Mouse (Mus musculus) brain, embryonic 14.5 days (tissue): ENCODE measurements around the gene Prdm1.

Experiments
- CTCF ChIP-seq: fragments of 200-500 bp; IDR thresholded peaks from 2 replicates; pipeline ENCODE4 v1.5.1; 2012; ENCODE audit warnings: inconsistent platforms, mild to moderate bottlenecking, moderate library complexity, borderline replicate concordance; ENCODE audit not compliant: insufficient read depth, insufficient read length; ENCODE audit errors: extremely low read depth
- POLR2A ChIP-seq: fragments of 200-500 bp; IDR thresholded peaks from 2 replicates; pipeline ENCODE4 v1.6.1; 2012; ENCODE audit warnings: mild to moderate bottlenecking, inconsistent platforms, borderline replicate concordance; ENCODE audit not compliant: poor library complexity, insufficient read depth, insufficient read length, severe bottlenecking; ENCODE audit errors: extremely low read depth

DNA sequence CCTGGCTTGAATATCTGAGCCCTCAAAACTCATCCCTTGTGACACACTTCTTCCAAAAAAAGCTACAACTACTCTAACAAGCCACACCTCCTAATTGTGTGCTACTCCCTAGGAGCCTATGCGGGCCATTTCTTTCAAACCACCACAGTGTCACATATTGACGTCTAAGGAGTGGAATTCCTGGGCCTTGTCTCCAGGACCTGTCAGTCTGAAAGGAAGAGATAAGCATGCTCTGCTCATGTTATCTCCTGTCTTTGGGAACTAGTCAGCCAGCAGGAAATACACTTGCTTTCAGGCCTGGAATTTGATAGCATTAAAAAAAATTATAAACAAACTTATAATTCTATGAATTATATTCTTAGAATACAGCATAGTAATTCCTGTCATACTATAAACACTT, 27.0 kb upstream of the Prdm1 start:
- no peak for TF ChIP-seq CTCF
- TF ChIP-seq POLR2A = no peak
